Mouse (Mus musculus) heart, adult 2 months (tissue): ENCODE results near the gene Zp2.

Experiments
- CTCF ChIP-seq: fragments of 200-600 bp; IDR thresholded peaks from 2 replicates; pipeline ENCODE4 v1.8.1; 2022; ENCODE audit warnings: antibody characterized with exemption, mild to moderate bottlenecking, moderate library complexity
- EP300 ChIP-seq: fragments of 200-500 bp; IDR thresholded peaks from 2 replicates; pipeline ENCODE4 v1.6.1; 2011; ENCODE audit warnings: low read depth, low read length, control low read depth; ENCODE audit not compliant: insufficient read depth
- POLR2A ChIP-seq: fragments of 200-500 bp; IDR thresholded peaks from 2 replicates; pipeline ENCODE4 v1.6.1; 2011; ENCODE audit warnings: mild to moderate bottlenecking, low read depth, low read length, control low read depth; ENCODE audit not compliant: insufficient read depth

GRCm38 (mm10) chr7:120104975-120105374 lies 40.1 kb downstream of the Zp2 start:
- TF ChIP-seq CTCF (peak; percentile 58), EP300 (no peak), POLR2A (no peak)
